Mouse (Mus musculus): ENCODE results near the gene Cd4. TPM values are rescaled to one million over a fixed set of nuclear protein-coding genes. Genes with fewer than 3 reads are reported as not detected.

The Cd4 gene
- polyA plus RNA-seq, 1 experiment from 2014 or later, result 0.08 TPM

DNA sequence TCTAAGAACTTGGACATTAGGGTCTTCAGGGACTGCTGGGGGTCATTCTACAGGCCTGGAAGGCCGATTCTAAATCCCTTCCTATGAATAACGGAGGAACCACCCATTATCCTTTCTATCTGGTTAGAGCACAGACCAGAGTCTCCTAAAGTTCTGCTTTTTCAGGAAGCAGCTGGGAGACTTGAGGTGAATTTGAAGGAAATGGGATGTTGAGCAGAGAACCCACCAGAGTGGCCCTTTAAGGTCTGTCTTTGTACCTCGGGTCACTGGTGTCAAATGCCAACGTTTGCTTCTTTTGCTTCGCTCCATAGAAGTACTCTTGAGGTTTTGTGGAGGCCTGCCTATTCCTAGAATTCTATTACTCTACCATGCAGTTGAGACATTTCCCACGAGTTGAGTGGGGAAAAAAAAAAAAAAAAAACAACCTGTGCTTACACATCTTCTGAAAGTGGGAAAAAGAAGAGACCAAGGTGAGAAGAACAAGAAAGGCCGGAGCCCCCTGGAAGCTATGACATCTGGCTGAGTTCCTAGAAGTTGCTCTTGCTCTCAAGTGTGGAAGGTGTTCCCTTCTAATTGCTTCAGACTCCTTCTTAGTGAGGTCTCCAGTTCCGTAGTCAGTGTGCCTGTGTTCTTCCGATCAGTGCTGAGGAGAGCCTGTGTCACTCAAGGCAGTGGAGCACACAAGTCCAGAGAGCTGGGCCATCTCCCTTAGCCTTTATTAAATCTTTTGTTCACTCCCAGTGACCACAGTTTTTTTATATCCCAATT is 32.5 kb upstream of the Cd4 start:
- H3K4me3 ChIP-seq, result peak overlapping the region; percentile 96; the same call in 1 of the 2 replicates
- no peaks in the 10 kb centered on the region for H3K27me3 ChIP-seq
- H3K27ac ChIP-seq, result peak overlapping the region; percentile 100
- peaks cover 51% of the 10 kb centered on the region for H3K4me1 ChIP-seq
- no peak for ATAC-seq
- H3K9ac ChIP-seq, result peak overlapping the region; percentile 54
- no peaks in the 10 kb centered on the region for H3K9me3 ChIP-seq (replicated peaks)
- H3K36me3 ChIP-seq (ENCODE audit: poor library complexity, severe bottlenecking), result no peaks in the 10 kb centered on the region
- WGBS, result 23% methylated on average over 9 of the region's 9 CpGs
- peak overlapping the region; percentile 100 for H3K4me2 ChIP-seq

GRCm38 (mm10) chr6:124919695-124920317 is 31.8 kb upstream of the Cd4 start, which contains the start of gene Ptms:
Ptms (minus strand) TSS chr6:124920103.
- peak; percentile 84 for ATAC-seq

GRCm38 (mm10) chr6:124918890-124919627 is 31.0 kb upstream of the Cd4 start:
- Histone ChIP-seq H3K4me2 (peak overlapping the region; percentile 100), H3K9me3 (replicated peaks) (no peaks in the 10 kb centered on the region), H3K9ac (peak overlapping the region; percentile 100), H3K4me1 (peaks cover 60% of the 10 kb centered on the region), H3K27ac (peak overlapping the region; percentile 100), H3K36me3 (ENCODE audit: poor library complexity, severe bottlenecking) (peaks cover 10% of the 10 kb centered on the region), H3K4me3 (peak overlapping the region; percentile 96), H3K27me3 (no peaks in the 10 kb centered on the region)
- WGBS, result 16% methylated on average over 13 of the region's 14 CpGs
- no peak for ATAC-seq

More at GRCm38 (mm10) chr6:124919695-124920317, 31.8 kb upstream of the Cd4 start, which contains the start of gene Ptms:
- H3K9me3 ChIP-seq (replicated peaks), result no peaks in the 10 kb centered on the region
- H3K36me3 ChIP-seq (ENCODE audit: poor library complexity, severe bottlenecking), result peaks cover 3% of the 10 kb centered on the region
- H3K27me3 ChIP-seq, result no peaks in the 10 kb centered on the region
- 0% methylated on average over 13 of the region's 13 CpGs for WGBS
- H3K4me2 ChIP-seq, result peak within 1 kb of the TSS; percentile 100
- peak within 1 kb of the TSS; percentile 96 for H3K4me3 ChIP-seq
- peak within 1 kb of the TSS; percentile 100 for H3K9ac ChIP-seq
- H3K27ac ChIP-seq, result peak within 1 kb of the TSS; percentile 100
- H3K4me1 ChIP-seq, result peaks cover 52% of the 10 kb centered on the region

GRCm38 (mm10) chr6:124918331-124918690 is 30.3 kb upstream of the Cd4 start:
- peaks cover 18% of the 10 kb centered on the region for H3K36me3 ChIP-seq (ENCODE audit: poor library complexity, severe bottlenecking)
- peaks cover 66% of the 10 kb centered on the region for H3K4me1 ChIP-seq
- no peak for ATAC-seq
- WGBS, result 6% methylated on average over 7 of the region's 7 CpGs
- peak overlapping the region; percentile 100 for H3K9ac ChIP-seq
- no peaks in the 10 kb centered on the region for H3K27me3 ChIP-seq
- no peaks in the 10 kb centered on the region for H3K9me3 ChIP-seq (replicated peaks)
- peak overlapping the region; percentile 96 for H3K4me3 ChIP-seq
- peak overlapping the region; percentile 100 for H3K4me2 ChIP-seq
- peak overlapping the region; percentile 100 for H3K27ac ChIP-seq

DNA sequence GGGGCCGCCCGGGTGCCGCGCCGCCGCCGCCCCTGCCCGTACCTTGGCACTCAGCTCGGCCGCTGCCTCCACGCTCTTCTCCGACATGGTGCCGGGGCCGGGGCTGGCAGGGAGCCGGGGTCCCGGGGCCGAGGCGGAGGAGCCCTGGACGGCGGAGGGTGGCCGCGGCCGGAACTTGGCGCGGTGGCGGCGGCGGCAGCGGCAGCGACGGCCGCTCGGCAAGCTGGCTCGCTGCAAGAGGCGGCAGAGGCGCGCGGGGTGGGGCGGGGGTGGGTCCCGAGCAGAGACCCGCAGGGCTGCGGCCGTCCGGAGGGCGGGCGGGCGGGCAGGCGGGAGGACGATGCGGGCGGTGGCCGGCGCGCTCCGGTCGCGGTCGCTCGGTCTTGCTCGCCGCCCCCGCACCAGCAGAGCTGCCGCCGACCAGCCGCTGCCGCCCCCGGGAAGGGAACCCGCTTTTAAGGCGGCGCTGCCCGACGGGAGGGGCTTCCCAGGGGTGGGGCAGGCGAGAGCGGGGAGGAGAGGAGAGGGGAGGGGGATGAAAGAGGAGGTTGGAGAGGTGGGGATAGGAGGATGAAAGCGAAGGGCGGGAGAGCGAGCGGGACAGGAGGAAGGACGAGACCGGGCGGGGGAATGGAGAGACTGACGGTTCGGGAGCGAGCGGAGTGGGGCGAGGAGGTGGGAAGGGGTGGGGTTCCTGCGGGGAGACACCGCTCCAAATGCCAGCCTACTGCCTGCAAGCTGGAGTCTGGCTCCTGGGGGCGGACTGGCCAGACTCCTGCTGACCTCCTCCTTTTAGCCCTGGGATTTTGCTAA is 29.7 kb upstream of the Cd4 start:
- peak overlapping the region; percentile 100 for H3K27ac ChIP-seq
- H3K27me3 ChIP-seq, result no peaks in the 10 kb centered on the region
- peak overlapping the region; percentile 100 for H3K9ac ChIP-seq
- ATAC-seq, result peak; percentile 73
- H3K4me3 ChIP-seq, result peak overlapping the region; percentile 96
- H3K36me3 ChIP-seq (ENCODE audit: poor library complexity, severe bottlenecking), result peaks cover 23% of the 10 kb centered on the region
- under 1% methylated on average over 58 of the region's 89 CpGs for WGBS
- no peaks in the 10 kb centered on the region for H3K9me3 ChIP-seq (replicated peaks)
- peaks cover 66% of the 10 kb centered on the region for H3K4me1 ChIP-seq
- peak overlapping the region; percentile 100 for H3K4me2 ChIP-seq

- ATAC-seq, result peak; percentile 64
Observed at GRCm38 (mm10) chr6:124916695-124917517, 28.9 kb upstream of the Cd4 start.

DNA sequence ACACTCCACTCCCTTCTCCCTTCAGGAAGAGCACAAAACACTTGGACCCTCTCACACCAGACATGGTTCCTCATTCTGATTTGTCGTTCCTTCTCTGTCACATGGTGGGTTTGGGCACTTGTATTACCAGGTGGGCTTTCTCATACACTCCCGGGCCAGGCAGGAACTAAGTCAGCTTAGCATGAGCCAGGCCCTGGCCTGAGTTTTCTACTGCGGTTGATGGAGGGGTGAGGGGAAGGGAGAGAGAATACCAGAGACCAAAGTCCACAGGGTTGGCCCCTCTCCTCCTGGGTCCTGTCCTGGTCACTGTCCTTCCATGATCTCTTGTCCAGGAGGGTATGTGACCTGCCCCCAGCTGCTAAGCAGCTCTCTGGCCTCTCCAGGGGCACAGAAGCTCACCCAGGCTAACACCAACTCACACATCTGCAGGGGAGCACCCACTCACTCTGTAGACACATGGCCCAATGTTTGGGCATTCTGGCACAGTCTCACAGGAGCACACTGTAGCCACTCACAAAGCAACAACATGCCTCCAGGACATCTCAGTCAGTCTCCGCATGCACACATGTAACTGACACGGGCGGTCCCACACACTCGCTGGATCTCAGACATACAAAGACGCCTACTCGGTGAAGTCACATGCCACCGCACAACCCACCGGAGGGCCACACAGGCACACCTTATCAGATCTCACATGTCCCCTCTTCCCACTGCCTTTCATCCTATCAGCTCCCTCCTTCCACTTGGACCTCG is 28.1 kb upstream of the Cd4 start:
- Histone ChIP-seq H3K27ac (peak overlapping the region; percentile 100), H3K4me2 (peak overlapping the region; percentile 100), H3K9ac (peak overlapping the region; percentile 100), H3K27me3 (no peaks in the 10 kb centered on the region), H3K9me3 (replicated peaks) (no peaks in the 10 kb centered on the region), H3K36me3 (ENCODE audit: poor library complexity, severe bottlenecking) (peaks cover 28% of the 10 kb centered on the region), H3K4me3 (peak overlapping the region; percentile 96), H3K4me1 (peaks cover 61% of the 10 kb centered on the region)
- ATAC-seq, result no peak
- WGBS, result 1% methylated on average over 12 of the region's 12 CpGs

More at GRCm38 (mm10) chr6:124916695-124917517, 28.9 kb upstream of the Cd4 start:
- H3K4me1 ChIP-seq, result peaks cover 63% of the 10 kb centered on the region
- peak overlapping the region; percentile 96 for H3K4me3 ChIP-seq
- no peaks in the 10 kb centered on the region for H3K9me3 ChIP-seq (replicated peaks)
- WGBS, result under 1% methylated on average over 36 of the region's 67 CpGs
- H3K27ac ChIP-seq, result peak overlapping the region; percentile 100
- H3K4me2 ChIP-seq, result peak overlapping the region; percentile 100
- H3K36me3 ChIP-seq (ENCODE audit: poor library complexity, severe bottlenecking), result peaks cover 28% of the 10 kb centered on the region
- peak overlapping the region; percentile 100 for H3K9ac ChIP-seq
- no peaks in the 10 kb centered on the region for H3K27me3 ChIP-seq

GRCm38 (mm10) chr6:124915160-124915941 is 27.3 kb upstream of the Cd4 start:
- Histone ChIP-seq H3K4me2 (peak overlapping the region; percentile 100), H3K4me3 (peak overlapping the region; percentile 96), H3K27ac (peak overlapping the region; percentile 100), H3K36me3 (ENCODE audit: poor library complexity, severe bottlenecking) (peaks cover 28% of the 10 kb centered on the region), H3K9me3 (replicated peaks) (no peaks in the 10 kb centered on the region), H3K9ac (peak overlapping the region; percentile 100), H3K27me3 (peaks cover 5% of the 10 kb centered on the region), H3K4me1 (peaks cover 61% of the 10 kb centered on the region)
- no peak for ATAC-seq
- WGBS, result 4% methylated on average over 19 of the region's 22 CpGs

DNA sequence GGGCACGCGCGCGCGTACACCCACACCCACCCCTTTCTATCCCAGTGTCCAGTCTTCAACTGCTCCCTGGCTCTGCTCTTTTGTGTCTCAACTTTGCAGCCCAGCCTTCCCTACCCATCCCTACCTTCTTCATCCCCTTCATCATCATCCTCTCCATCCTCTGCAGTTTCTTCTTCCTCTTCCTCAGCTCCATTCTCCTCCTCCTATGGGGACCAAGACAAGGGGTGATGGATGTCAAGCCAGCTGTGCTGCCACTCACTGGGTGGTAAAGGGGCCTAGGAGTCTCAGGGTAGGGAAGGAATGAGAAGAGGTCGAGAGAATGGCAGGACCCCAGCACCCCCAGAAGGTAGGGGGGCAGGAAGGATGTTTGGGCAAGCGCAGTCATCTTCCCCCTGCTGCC is 26.5 kb upstream of the Cd4 start:
- H3K36me3 ChIP-seq (ENCODE audit: poor library complexity, severe bottlenecking), result peaks cover 28% of the 10 kb centered on the region
- no peak for ATAC-seq
- 84% methylated on average over 7 of the region's 7 CpGs for WGBS
- peak overlapping the region; percentile 96 for H3K4me3 ChIP-seq
- peaks cover 64% of the 10 kb centered on the region for H3K4me1 ChIP-seq
- peak overlapping the region; percentile 100 for H3K9ac ChIP-seq
- no peaks in the 10 kb centered on the region for H3K9me3 ChIP-seq (replicated peaks)
- peak overlapping the region; percentile 100 for H3K27ac ChIP-seq
- peaks cover 9% of the 10 kb centered on the region for H3K27me3 ChIP-seq
- H3K4me2 ChIP-seq, result peak overlapping the region; percentile 100

Measured in forebrain, embryonic 13.5 days (tissue).